Mouse (Mus musculus) small intestine, adult 2 months (tissue): ENCODE data around the gene Cyfip1.

Experiments used
- CTCF ChIP-seq: fragments of 200-500 bp; IDR thresholded peaks from 2 replicates; pipeline ENCODE4 v1.5.1; 2012; ENCODE audit warnings: low read depth, mild to moderate bottlenecking, control low read depth, inconsistent platforms, low read length, moderate library complexity, mixed read lengths; ENCODE audit not compliant: insufficient replicate concordance, insufficient read length; ENCODE audit errors: extremely low read depth
- POLR2A ChIP-seq: fragments of 200-500 bp; IDR thresholded peaks from 2 replicates; pipeline ENCODE4 v1.6.1; 2012; ENCODE audit warnings: low read depth, mild to moderate bottlenecking, control low read depth, inconsistent platforms, low read length, moderate library complexity

- no peak for TF ChIP-seq CTCF
- TF ChIP-seq POLR2A: no peak
Observed at GRCm38 (mm10) chr7:55891797-55892196, 50.3 kb downstream of the Cyfip1 start.
